Mouse (Mus musculus) forebrain, embryonic 13.5 days (tissue): ENCODE data around the gene Chchd6. TPM values are rescaled to one million over a fixed set of nuclear protein-coding genes. Genes with fewer than 3 reads are reported as not detected.

Experiments
- ATAC-seq: fragments of 200-750 bp; cut with Nextera tagmentation; 2 replicates; pipeline ENCODE4 v1.8.0; 2017
- H3K27ac ChIP-seq: fragments of 300-500 bp; sonication (generic); 2 replicates; pipeline ENCODE4 v1.5.1; 2015; ENCODE audit warnings: inconsistent platforms, mild to moderate bottlenecking, moderate library complexity
- H3K27me3 ChIP-seq: fragments of 300-500 bp; sonication (generic); 2 replicates; pipeline ENCODE4 v1.6.1; 2015; ENCODE audit warnings: mild to moderate bottlenecking, inconsistent platforms
- H3K36me3 ChIP-seq: fragments of 300-500 bp; sonication (generic); 2 replicates; pipeline ENCODE4 v1.6.1; 2015; ENCODE audit warnings: mild to moderate bottlenecking, inconsistent platforms; ENCODE audit not compliant: poor library complexity, severe bottlenecking
- H3K4me1 ChIP-seq: fragments of 300-500 bp; sonication (generic); 2 replicates; pipeline ENCODE4 v1.6.1; 2015; ENCODE audit warnings: inconsistent platforms
- H3K4me2 ChIP-seq: fragments of 300-500 bp; sonication (generic); 2 replicates; pipeline ENCODE4 v1.6.1; 2015; ENCODE audit warnings: inconsistent platforms, mild to moderate bottlenecking, moderate library complexity
- H3K4me3 ChIP-seq: fragments of 300-500 bp; sonication (generic); 2 replicates; pipeline ENCODE4 v1.5.1; 2015; ENCODE audit warnings: mild to moderate bottlenecking, inconsistent platforms
- H3K9ac ChIP-seq: fragments of 300-500 bp; sonication (generic); 2 replicates; pipeline ENCODE4 v1.6.1; 2015; ENCODE audit warnings: mild to moderate bottlenecking, inconsistent platforms
- H3K9me3 ChIP-seq: fragments of 300-500 bp; sonication (generic); replicated peaks from 2 replicates; pipeline ENCODE4 v1.6.1; 2016; ENCODE audit warnings: inconsistent platforms
- WGBS: fragments of 180-500 bp; shearing (Covaris S2); methylation state at CpG from one replicate; pipeline ENCODE4 v1.1.7; 2015; 5-methylcytosine and 5-hydroxymethylcytosine counted together
- polyA plus RNA-seq: library from polyadenylated mRNA; unstranded; fragments of >200 nt; fragmentation: Nextera tagmentation; extraction: Ambion mirVana; gene quantifications from 2 replicates; pipeline ENCODE4 v1.2.1, GENCODE M21; 2015

Chchd6 gene
- polyA plus RNA-seq, 1 experiment from 2014 or later = 108 TPM

- Histone ChIP-seq H3K4me2 (no peak overlapping the region), H3K9me3 (no peaks in the 10 kb centered on the region), H3K27me3 (no peaks in the 10 kb centered on the region), H3K4me3 (no peak overlapping the region), H3K9ac (no peak overlapping the region), H3K4me1 (no peaks in the 10 kb centered on the region), H3K27ac (no peak overlapping the region), H3K36me3 (no peaks in the 10 kb centered on the region)
- WGBS = 23% methylated on average over 5 of the region's 5 CpGs
- no peak for ATAC-seq
Measured at GRCm38 (mm10) chr6:89381851-89382250, 213.6 kb downstream of the Chchd6 start.

DNA sequence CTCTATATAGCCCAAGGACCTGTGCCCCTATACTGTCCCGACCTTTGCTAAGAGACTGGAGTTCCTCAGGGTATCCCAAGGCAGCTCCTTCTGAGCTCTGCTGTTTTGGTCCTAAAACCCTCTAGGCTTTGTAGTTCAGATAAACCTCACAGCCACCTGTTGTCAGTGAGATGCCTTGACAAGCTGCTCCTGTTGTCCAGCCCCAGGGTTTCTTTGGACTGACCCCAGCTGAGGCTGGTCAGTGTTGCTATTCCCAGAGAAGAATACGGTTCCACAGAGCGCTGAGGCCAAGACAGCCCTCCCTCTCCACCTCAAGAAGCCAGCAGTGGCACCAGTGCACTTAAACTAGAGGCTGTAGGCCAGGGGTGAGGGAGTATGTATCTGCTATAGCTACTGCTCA, 214.3 kb downstream of the Chchd6 start:
- no peak overlapping the region for H3K27ac ChIP-seq
- ATAC-seq = no peak
- WGBS = 41% methylated on average over 3 of the region's 3 CpGs
- H3K9me3 ChIP-seq = no peaks in the 10 kb centered on the region
- no peaks in the 10 kb centered on the region for H3K36me3 ChIP-seq
- H3K9ac ChIP-seq = no peak overlapping the region
- no peaks in the 10 kb centered on the region for H3K27me3 ChIP-seq
- H3K4me2 ChIP-seq = no peak overlapping the region
- no peak overlapping the region for H3K4me3 ChIP-seq
- no peaks in the 10 kb centered on the region for H3K4me1 ChIP-seq

GRCm38 (mm10) chr6:89380751-89381150, 214.7 kb downstream of the Chchd6 start:
- Histone ChIP-seq H3K4me3 (no peak overlapping the region), H3K9me3 (no peaks in the 10 kb centered on the region), H3K27ac (no peak overlapping the region), H3K4me2 (no peak overlapping the region), H3K9ac (no peak overlapping the region), H3K4me1 (no peaks in the 10 kb centered on the region), H3K27me3 (no peaks in the 10 kb centered on the region), H3K36me3 (no peaks in the 10 kb centered on the region)
- ATAC-seq = no peak
- 22% methylated on average over 3 of the region's 3 CpGs for WGBS

DNA sequence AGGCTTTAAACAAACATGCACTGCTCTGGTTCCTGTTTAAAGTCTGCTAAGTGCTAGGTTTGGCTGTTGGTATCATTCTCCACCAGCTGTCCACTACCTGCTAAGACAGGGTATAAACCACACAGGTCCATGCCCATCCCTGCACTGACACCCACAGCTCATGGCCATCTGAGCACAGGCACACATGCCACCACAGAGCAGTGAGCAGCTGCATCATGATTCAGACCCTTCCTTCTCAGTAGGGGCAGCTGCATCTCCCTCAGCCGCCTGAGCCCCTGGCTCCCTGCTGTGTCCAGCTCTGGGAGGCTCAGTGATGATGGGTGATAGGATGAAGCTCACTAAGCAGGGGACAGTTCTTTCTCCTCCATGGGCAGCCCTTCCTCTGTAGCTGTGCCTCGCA, 217.2 kb downstream of the Chchd6 start:
- H3K9me3 ChIP-seq = no peaks in the 10 kb centered on the region
- no peak overlapping the region for H3K27ac ChIP-seq
- H3K36me3 ChIP-seq = no peaks in the 10 kb centered on the region
- no peak for ATAC-seq
- no peaks in the 10 kb centered on the region for H3K4me1 ChIP-seq
- 69% methylated on average over 2 of the region's 2 CpGs for WGBS
- no peak overlapping the region for H3K4me2 ChIP-seq
- no peak overlapping the region for H3K9ac ChIP-seq
- no peaks in the 10 kb centered on the region for H3K27me3 ChIP-seq
- no peak overlapping the region for H3K4me3 ChIP-seq

DNA sequence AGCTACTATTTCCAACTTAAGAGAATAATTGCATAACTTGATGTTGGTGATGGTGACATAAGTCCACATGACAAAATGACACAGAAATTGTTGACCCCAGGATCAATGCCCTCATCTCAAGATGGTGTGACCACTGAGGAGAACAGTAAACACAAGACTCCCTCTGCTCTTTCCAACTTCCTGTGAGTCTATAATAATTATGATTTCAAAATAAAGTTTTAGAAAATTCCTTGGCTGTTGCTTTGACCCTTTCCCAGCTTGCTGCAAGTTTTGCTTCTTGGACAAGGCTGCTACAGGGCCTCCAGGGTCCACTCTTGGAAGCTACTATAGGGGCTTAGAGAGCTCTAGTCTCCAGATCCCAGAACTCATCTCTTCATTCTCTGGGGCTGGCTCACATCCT, 226.6 kb downstream of the Chchd6 start:
- no peaks in the 10 kb centered on the region for H3K36me3 ChIP-seq
- H3K27me3 ChIP-seq = peaks cover 9% of the 10 kb centered on the region
- H3K4me2 ChIP-seq = no peak overlapping the region
- no peak for ATAC-seq
- no peaks in the 10 kb centered on the region for H3K4me1 ChIP-seq
- no peak overlapping the region for H3K27ac ChIP-seq
- H3K4me3 ChIP-seq = no peak overlapping the region
- no peaks in the 10 kb centered on the region for H3K9me3 ChIP-seq
- H3K9ac ChIP-seq = no peak overlapping the region

DNA sequence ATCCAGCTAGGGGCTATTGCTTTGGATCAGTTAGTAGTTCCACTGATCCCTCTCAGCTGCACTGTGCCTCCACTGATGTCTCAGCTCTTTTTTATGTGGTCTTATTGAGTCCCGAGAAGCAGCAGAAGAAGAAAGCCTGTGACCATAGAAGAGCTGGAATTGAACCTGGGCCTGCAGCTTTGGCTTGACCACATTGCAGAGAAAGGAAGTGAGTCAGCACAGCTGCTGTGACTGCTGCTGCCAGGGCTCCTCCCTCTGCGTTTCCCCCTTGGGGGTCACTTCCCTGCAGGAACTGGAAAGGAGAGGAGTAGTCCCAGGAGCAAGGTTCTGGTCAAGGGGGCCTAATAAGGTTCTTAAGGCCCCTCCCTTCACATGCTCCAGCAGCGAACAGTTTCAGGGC, 231.1 kb downstream of the Chchd6 start:
- peaks cover 17% of the 10 kb centered on the region for H3K27me3 ChIP-seq
- WGBS = 65% methylated on average over 3 of the region's 3 CpGs
- no peak overlapping the region for H3K27ac ChIP-seq
- no peak for ATAC-seq
- H3K4me1 ChIP-seq = peaks cover 29% of the 10 kb centered on the region
- H3K4me3 ChIP-seq = no peak overlapping the region
- H3K9ac ChIP-seq = no peak overlapping the region
- H3K4me2 ChIP-seq = no peak overlapping the region
- H3K36me3 ChIP-seq = no peaks in the 10 kb centered on the region
- H3K9me3 ChIP-seq = no peaks in the 10 kb centered on the region

DNA sequence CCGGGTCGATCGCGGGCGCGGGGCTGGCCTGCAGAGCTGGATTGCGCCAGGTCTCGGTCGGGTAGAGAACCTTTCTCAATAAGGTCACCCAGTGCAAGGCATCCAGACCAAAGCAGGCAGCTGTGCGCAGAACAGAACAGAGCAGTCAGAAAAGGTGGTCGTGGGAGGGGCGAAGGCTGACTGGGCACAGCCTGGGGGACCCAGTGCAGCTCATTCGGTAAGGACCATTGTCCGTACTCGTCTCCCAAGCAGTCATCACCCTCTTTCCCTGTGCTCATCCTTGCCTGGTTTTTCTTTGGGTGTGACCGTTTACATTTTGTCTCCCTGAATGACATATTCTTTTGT, 232.4 kb downstream of the Chchd6 start:
- peak; percentile 29; the same call in 1 of the 2 replicates for ATAC-seq
- peak overlapping the region; percentile 88 for H3K4me2 ChIP-seq
- peak overlapping the region; percentile 98 for H3K4me3 ChIP-seq
- 2% methylated on average over 16 of the region's 16 CpGs for WGBS
- H3K27me3 ChIP-seq = peaks cover 17% of the 10 kb centered on the region
- no peak overlapping the region for H3K27ac ChIP-seq
- H3K9me3 ChIP-seq = no peaks in the 10 kb centered on the region
- no peaks in the 10 kb centered on the region for H3K36me3 ChIP-seq
- peaks cover 42% of the 10 kb centered on the region for H3K4me1 ChIP-seq
- H3K9ac ChIP-seq = peak overlapping the region; percentile 74

DNA sequence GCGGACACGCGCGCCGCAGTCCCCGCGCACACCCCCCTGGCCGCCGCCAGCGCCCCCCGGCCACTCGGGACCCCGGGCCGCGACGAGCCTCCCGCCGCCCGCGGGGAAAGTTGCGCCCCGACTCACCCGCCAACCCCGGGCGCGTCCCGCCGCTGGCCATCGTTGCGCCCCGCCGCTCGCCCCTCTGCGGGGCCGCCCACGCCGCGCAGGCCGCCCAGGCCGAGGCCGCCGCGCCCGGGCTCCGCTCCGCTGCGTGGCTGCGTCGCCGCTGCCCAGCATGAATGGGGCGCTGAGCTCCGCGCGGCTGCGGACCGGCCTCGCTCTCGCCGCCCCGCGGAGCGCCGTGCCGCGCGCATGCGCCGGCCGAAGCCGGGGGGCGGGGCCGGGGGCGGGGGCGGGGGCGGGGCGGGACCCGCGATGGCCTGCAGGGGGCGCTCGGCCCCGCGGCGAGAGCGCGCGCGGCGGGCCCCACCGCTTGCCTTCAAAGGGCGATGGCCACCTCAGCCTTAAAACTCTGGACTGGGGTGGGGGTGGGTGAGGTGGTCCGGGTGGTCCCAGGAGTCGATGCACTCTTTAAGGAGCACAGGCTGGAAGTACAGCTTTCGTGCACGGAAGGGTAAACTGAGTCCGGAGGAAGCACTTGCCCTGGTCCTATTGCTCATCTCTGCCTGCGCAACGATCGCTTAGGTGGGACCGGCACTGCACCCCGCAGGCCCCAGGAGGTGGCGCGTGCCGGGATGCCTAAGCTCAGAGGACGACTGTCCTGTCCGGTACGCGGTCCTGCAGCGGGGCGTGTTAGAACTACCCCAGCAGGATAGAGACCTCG, 233.0 kb downstream of the Chchd6 start, which contains the start of gene Plxna1:
TSS of gene Plxna1 (minus strand) at position 340 of the 826 bp plus-strand sequence.
- Histone ChIP-seq H3K27me3 (peaks cover 17% of the 10 kb centered on the region), H3K4me1 (peaks cover 47% of the 10 kb centered on the region), H3K27ac (peak within 1 kb of the TSS; percentile 80), H3K9me3 (no peaks in the 10 kb centered on the region), H3K4me2 (peak within 1 kb of the TSS; percentile 88), H3K36me3 (0 out of 2 replicates have a peak, but pooled peaks cover 1% of the 10 kb centered on the region), H3K9ac (peak within 1 kb of the TSS; percentile 99), H3K4me3 (peak within 1 kb of the TSS; percentile 98)
- under 1% methylated on average over 80 of the region's 110 CpGs for WGBS
- peak; percentile 77 for ATAC-seq

DNA sequence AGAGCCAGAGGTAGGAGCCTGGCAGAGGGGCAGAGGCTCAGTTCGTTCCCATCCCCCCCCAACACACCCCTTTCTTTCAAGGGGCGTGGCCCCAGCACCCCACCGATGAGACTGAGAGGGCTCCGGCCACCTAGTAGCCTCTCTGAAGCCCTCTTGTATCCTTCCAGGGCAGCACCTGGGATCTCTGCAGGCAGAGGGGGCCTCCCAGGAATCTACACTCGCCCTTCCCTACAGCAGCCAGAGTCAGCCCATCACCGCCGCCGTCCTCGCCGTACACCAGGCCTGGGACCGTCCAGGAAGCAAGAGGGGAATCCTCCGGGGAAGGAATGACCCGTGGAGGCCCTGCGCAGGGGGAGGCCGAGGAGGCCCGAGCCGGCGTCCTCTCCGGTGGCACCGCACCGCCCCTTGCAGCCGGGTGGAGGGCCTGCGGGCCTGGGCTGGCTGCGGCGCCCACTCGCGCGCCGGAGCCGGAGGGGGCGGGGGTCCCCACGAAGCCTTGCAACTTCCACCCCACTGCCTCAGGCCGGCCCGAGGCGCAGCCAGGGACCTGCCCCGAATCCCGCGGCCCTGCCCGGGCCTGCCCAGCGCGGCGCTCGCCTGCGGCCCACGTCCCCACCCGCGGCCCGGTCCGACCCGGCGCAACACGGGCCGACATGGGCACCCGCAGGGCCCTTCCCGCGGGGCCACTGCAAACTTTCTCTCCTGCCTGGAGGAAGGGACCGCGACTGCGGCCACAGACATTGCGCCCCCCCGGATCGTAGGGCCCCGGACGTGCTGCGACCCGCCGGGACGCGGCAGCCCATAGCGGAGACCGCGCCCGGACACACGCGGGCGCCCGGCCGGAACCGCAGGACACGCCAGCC, 233.8 kb downstream of the Chchd6 start:
- Histone ChIP-seq H3K9ac (peak overlapping the region; percentile 99), H3K36me3 (peaks cover 10% of the 10 kb centered on the region), H3K27ac (peak overlapping the region; percentile 80), H3K4me2 (peak overlapping the region; percentile 88), H3K4me3 (peak overlapping the region; percentile 98), H3K4me1 (peaks cover 56% of the 10 kb centered on the region), H3K27me3 (peaks cover 17% of the 10 kb centered on the region), H3K9me3 (no peaks in the 10 kb centered on the region)
- WGBS = 1% methylated on average over 48 of the region's 80 CpGs
- peak; percentile 28 for ATAC-seq

DNA sequence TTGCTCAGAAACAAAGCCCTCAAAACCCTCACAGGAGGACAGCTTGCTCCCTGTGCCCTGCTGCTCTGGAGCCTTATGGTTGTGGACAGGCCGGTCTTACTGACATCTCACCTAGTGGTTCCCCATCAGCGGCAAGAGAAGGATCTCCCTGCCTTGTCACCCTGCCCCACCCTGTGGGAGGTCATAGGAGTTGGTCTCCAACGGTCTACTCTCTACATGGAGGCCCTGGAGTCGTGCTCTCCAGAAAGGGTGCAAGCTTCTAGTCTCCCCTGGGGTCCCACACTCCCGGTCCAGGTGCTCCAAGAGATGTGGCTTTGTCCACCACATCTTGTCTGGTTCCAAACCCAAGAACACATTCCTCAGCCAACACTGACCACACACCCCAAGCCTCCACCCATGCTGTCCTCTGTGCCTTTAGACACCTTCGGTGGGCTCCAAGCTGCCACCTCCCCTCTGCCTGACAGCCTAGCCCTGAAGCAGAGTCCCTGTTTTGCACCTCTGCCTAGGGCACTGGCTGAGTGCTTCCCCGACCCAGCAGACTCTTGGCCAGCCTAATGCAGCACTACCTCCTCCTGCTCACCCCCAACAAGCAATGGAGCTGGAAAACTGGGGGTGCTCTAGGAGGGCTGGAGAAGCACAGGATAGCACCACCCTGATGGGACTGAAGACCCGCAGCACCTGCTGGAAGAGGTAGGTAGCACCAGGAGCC, 234.6 kb downstream of the Chchd6 start:
- H3K9ac ChIP-seq = peak overlapping the region; percentile 99
- H3K36me3 ChIP-seq = peaks cover 17% of the 10 kb centered on the region
- peak overlapping the region; percentile 80; the same call in 1 of the 2 replicates for H3K27ac ChIP-seq
- no peaks in the 10 kb centered on the region for H3K9me3 ChIP-seq
- H3K4me3 ChIP-seq = peak overlapping the region; percentile 98
- H3K27me3 ChIP-seq = peaks cover 17% of the 10 kb centered on the region
- peak overlapping the region; percentile 88 for H3K4me2 ChIP-seq
- no peak for ATAC-seq
- peaks cover 63% of the 10 kb centered on the region for H3K4me1 ChIP-seq
- 45% methylated on average over 8 of the region's 8 CpGs for WGBS

DNA sequence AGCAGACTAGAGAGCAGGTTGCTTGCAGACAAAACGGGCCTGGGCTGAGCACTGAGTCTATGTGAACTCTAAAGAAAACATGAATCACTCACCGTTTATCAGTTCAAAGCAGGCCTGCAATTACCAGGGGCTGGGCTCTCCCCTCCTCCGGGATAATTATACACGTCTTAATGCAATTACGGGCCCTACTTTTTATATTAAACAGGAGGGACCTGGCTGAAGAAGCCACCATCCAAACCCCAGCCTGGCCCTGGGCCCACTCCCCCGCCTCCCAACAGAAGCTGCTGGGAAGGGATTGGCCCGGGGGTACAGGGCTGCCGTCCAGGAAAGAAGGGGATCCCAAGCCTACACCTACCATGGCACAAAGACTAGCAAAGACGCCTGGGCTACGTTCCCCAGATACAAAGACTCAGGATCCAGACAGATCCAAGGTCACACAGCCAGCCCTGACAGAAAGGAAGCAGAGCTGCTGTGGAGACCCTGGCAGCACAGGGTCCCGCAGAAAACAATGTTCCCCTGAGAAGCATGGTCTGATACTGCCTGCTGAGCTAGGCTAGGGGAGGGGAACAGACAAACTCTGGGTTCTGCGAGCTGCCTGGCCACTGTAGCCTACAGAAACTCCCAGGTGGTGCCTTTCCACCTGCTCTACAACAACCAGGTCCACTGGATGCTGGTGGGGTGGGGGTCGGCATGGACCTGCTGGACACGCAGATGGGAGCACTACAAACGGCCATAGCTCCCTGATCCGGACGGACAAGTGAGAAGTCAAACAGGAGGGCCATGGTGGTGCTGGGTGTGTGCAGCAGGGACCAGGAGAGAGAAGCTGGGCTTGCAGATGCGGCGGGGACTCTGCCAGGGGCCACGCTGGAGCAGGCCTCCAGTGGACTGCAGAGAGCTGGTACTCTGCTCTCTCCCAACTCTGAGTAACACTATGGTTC, 235.4 kb downstream of the Chchd6 start:
- peak overlapping the region; percentile 80 for H3K27ac ChIP-seq
- WGBS = 39% methylated on average over 20 of the region's 20 CpGs
- peaks cover 72% of the 10 kb centered on the region for H3K4me1 ChIP-seq
- H3K4me2 ChIP-seq = peak overlapping the region; percentile 88
- peak; percentile 1; the same call in 1 of the 2 replicates for ATAC-seq
- H3K9ac ChIP-seq = peak overlapping the region; percentile 99
- H3K9me3 ChIP-seq = no peaks in the 10 kb centered on the region
- peaks cover 24% of the 10 kb centered on the region for H3K36me3 ChIP-seq
- peaks cover 17% of the 10 kb centered on the region for H3K27me3 ChIP-seq
- H3K4me3 ChIP-seq = peak overlapping the region; percentile 98
